Mouse (Mus musculus) olfactory bulb, adult 2 months (tissue): ENCODE data around the gene Hist1h1d.
"Not testable (repeated sequence)": the region's sequence is repeated elsewhere in the genome, so short reads cannot be mapped to it uniquely, and the experiment has no call there.

Experiments
- CTCF ChIP-seq: fragments of 200-500 bp; IDR thresholded peaks from 2 replicates; pipeline ENCODE4 v1.5.1; 2012; ENCODE audit warnings: low read depth, mild to moderate bottlenecking, low read length, moderate library complexity; ENCODE audit not compliant: insufficient read depth
- POLR2A ChIP-seq: fragments of 200-500 bp; IDR thresholded peaks from 2 replicates; pipeline ENCODE4 v1.6.1; 2012; ENCODE audit warnings: mild to moderate bottlenecking, low read depth, low read length, moderate library complexity; ENCODE audit not compliant: insufficient read depth

GRCm38 (mm10) chr13:23533560-23534367, 19.3 kb upstream of the Hist1h1d start, which contains the start of gene Hist1h2af:
- TF ChIP-seq CTCF, POLR2A: not testable (repeated sequence)
